ENCODE assay signal across 8 mouse cellular contexts in the genomic region with DNA sequence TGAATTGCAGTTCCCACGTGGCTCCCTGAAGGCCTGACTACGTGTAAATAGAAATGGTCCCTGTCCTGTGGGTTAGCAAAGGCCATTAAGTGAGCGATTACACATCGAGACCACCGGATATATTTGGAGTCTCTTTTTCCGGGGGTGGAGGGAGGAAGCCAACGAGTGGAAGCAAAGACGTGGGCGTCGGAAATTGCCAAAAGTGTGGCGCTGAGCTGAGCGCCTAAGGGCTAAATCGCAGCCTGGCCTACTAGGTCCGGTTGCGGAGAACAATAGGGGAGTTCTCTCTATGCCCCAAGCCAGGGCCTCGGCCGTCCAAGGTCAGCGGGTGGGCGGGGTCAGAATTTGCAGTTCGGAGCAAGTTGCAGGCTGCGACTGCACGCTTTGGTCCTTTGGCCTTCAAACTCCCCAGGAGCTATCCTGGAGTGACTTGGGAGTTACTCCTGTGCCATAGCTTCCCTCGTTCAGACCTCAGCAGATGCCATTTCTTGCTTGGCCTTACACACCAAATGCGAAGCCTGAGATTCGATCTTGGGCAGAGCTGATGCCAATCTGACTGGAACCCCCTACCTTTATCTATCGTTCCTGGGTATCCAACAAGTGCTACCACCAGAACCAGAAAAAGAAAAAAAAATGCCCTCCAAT. TPM values are rescaled to one million over a fixed set of nuclear protein-coding genes. Genes with fewer than 3 reads are reported as not detected.
DNase-seq lines count a peak whose midpoint lies in the region.

No protein-coding gene starts in this region.

- no peak for DNase-seq in heart, embryonic 10.5 days (ENCODE audit: low spot score)
- no peak for DNase-seq in heart, adult 8-10 months (ENCODE audit: low spot score)
- peak; percentile 85 for DNase-seq in ES-CJ7 (ENCODE audit: low read depth, low spot score)
- peak; percentile 60 for DNase-seq in induced T-regulatory cell, adult 2 months (ENCODE audit: low read depth)
- peak; percentile 28 for DNase-seq in lung, postnatal 10 days
- no peak for DNase-seq in layer of hippocampus, postnatal 25 days (ENCODE audit: extremely low spot score in 1 of 2, low spot score in 1 of 2)
- DNase-seq in left cerebral cortex, postnatal 36 days (ENCODE audit: low spot score in 2 of 2) = no peak
- DNase-seq in urinary bladder, postnatal 14 days (ENCODE audit: low spot score) = no peak

- H3K9me3 ChIP-seq in heart, embryonic 10.5 days = no peaks in the 10 kb centered on the region

- no peak overlapping the region for H3K27ac ChIP-seq in heart, embryonic 10.5 days

- H3K4me3 ChIP-seq in heart, embryonic 10.5 days = peak overlapping the region; percentile 72

- peaks cover 48% of the 10 kb centered on the region for H3K4me1 ChIP-seq in heart, embryonic 10.5 days

- peaks cover 58% of the 10 kb centered on the region for H3K27me3 ChIP-seq in heart, embryonic 10.5 days (ENCODE audit: insufficient read depth, poor library complexity, severe bottlenecking)

- 2% methylated on average over 26 of the region's 26 CpGs for WGBS in heart, embryonic 10.5 days

- no peaks in the 10 kb centered on the region for H3K36me3 ChIP-seq in heart, embryonic 10.5 days

- intact Hi-C loops in left cerebral cortex, postnatal 36 days (cut with DNase I) = loop anchor here (5.0 to 10.0 kb wide), 2 partner anchors 790 to 973 kb away; no protein-coding TSS in a partner anchor

RNA-seq across cellular contexts. Expression of a gene that starts 2.3 kb away (rescaled TPM):
- 5.9 and 23.9 TPM in 2 replicates for polyA plus RNA-seq in heart, embryonic 10.5 days (2016; fragmentation: Nextera tagmentation; extraction: Ambion mirVana)
- 1 to 10 TPM in 1 of 4 experiments, under 1 TPM in 3; 0.66 to 1.0 (median 0.86) TPM for total RNA-seq in heart, adult 8-10 months (2022)
- under 1 TPM; 0.47 to 0.49 TPM for total RNA-seq in layer of hippocampus, postnatal 25 days (2021)
- 1 to 10 TPM in 1 of 2 experiments, under 1 TPM in 1; 0.79 to 1.4 TPM for total RNA-seq in left cerebral cortex, postnatal 36 days (2021)

Comparison
In these comparisons a context has a peak if more than half of its experiments do, and no peak if none do; other contexts are left out.
1. DNase-seq: peak in ES-CJ7 (single experiment), induced T-regulatory cell, adult 2 months (single experiment) and lung, postnatal 10 days (single experiment); none in heart, embryonic 10.5 days (single experiment), heart, adult 8-10 months (single experiment), layer of hippocampus, postnatal 25 days (0 of 2), left cerebral cortex, postnatal 36 days (0 of 2) and urinary bladder, postnatal 14 days (single experiment).